Mouse (Mus musculus) heart, postnatal 0 days (tissue): ENCODE results near the gene Gse1. TPM values are rescaled to one million over a fixed set of nuclear protein-coding genes. Genes with fewer than 3 reads are reported as not detected.
A peak's percentile ranks its signal among the peaks of the same experiment; 100 is the strongest.

Experiments used
- ATAC-seq: fragments of 200-750 bp; cut with Nextera tagmentation; 2 replicates; pipeline ENCODE4 v1.8.0; 2017; ENCODE audit warnings: low read depth, moderate number of reproducible peaks, moderate library complexity; ENCODE audit not compliant: insufficient read depth
- DNase-seq: peaks from one replicate; pipeline ENCODE4 v3.0.0-alpha.2; 2016; ENCODE audit warnings: low spot score
- H3K27ac ChIP-seq: fragments of 300-500 bp; sonication (generic); 2 replicates; pipeline ENCODE4 v1.5.1; 2014; ENCODE audit warnings: low read depth, mild to moderate bottlenecking
- H3K27me3 ChIP-seq: fragments of 300-500 bp; sonication (generic); 2 replicates; pipeline ENCODE4 v1.6.1; 2014; ENCODE audit warnings: low read length, mixed read lengths; ENCODE audit not compliant: control insufficient read depth, insufficient read depth
- H3K36me3 ChIP-seq: fragments of 300-500 bp; sonication (generic); replicated peaks from 2 replicates; pipeline ENCODE4 v1.6.1; 2014; ENCODE audit warnings: low read length, mixed read lengths; ENCODE audit not compliant: control insufficient read depth, insufficient read depth
- H3K4me1 ChIP-seq: fragments of 300-500 bp; sonication (generic); 2 replicates; pipeline ENCODE4 v1.6.1; 2014; ENCODE audit warnings: antibody characterized with exemption; ENCODE audit not compliant: control insufficient read depth, insufficient read depth
- H3K4me2 ChIP-seq: fragments of 300-500 bp; sonication (generic); 2 replicates; pipeline ENCODE4 v1.6.1; 2014; ENCODE audit warnings: low read depth, mild to moderate bottlenecking, low read length, moderate library complexity
- H3K4me3 ChIP-seq: fragments of 300-500 bp; sonication (generic); 2 replicates; pipeline ENCODE4 v1.5.1; 2014; ENCODE audit warnings: low read depth, low read length
- H3K9ac ChIP-seq: fragments of 300-500 bp; sonication (generic); replicated peaks from 2 replicates; pipeline ENCODE4 v1.6.1; 2014; ENCODE audit warnings: low read depth, low read length, mixed read lengths
- H3K9me3 ChIP-seq: fragments of 300-500 bp; sonication (generic); replicated peaks from 2 replicates; pipeline ENCODE4 v1.6.1; 2016; ENCODE audit warnings: low read length; ENCODE audit not compliant: control insufficient read depth
- CTCF ChIP-seq: IDR thresholded peaks from 2 replicates; pipeline ENCODE4 v1.5.1; 2016; ENCODE audit warnings: antibody characterized with exemption, control low read depth, low read depth
- EP300 ChIP-seq: IDR thresholded peaks from 2 replicates; pipeline ENCODE4 v1.6.1; 2016; ENCODE audit warnings: antibody characterized with exemption, low read depth
- WGBS: fragments of 180-500 bp; shearing (Covaris S2); extraction: QIAGEN DNeasy Blood & Tissue Kit; methylation state at CpG from one replicate; pipeline ENCODE4 v1.1.7; 2014; 5-methylcytosine and 5-hydroxymethylcytosine counted together
- polyA plus RNA-seq: library from polyadenylated mRNA; unstranded; fragments of >200 nt; fragmentation: Nextera tagmentation; extraction: Ambion mirVana; gene quantifications from 2 replicates; pipeline ENCODE4 v1.2.1, GENCODE M21; 2015
- total RNA-seq: library from RNA; depleted of rRNA; stranded (reverse); fragments of >200 nt; gene quantifications from 2 replicates; pipeline ENCODE4 v1.2.3, GENCODE M21; 2014; ENCODE audit warnings: low replicate concordance

Gse1 gene
- total and polyA plus RNA-seq, 2 experiments from 2014 or later, result 5.4 to 18.7 TPM

GRCm38 (mm10) chr8:120568164-120568798 is 340.0 kb downstream of the Gse1 start:
- TF ChIP-seq EP300 (no peak), CTCF (no peak)
- no peaks in the 10 kb centered on the region for H3K27me3 ChIP-seq
- H3K4me1 ChIP-seq, result peaks cover 8% of the 10 kb centered on the region
- ATAC-seq (no peak), DNase-seq (no peak)
- H3K9ac ChIP-seq, result no peak overlapping the region
- H3K4me2 ChIP-seq, result no peak overlapping the region
- peaks cover 70% of the 10 kb centered on the region for H3K36me3 ChIP-seq
- no peak overlapping the region for H3K4me3 ChIP-seq
- H3K9me3 ChIP-seq, result no peaks in the 10 kb centered on the region
- H3K27ac ChIP-seq, result no peak overlapping the region
- WGBS, result 97% methylated on average over 37 of the region's 37 CpGs

GRCm38 (mm10) chr8:120569123-120569522 is 340.9 kb downstream of the Gse1 start:
- H3K36me3 ChIP-seq, result peaks cover 79% of the 10 kb centered on the region
- no peak overlapping the region for H3K4me3 ChIP-seq
- no peaks in the 10 kb centered on the region for H3K27me3 ChIP-seq
- H3K4me2 ChIP-seq, result no peak overlapping the region
- 0 out of 2 replicates have a peak, but pooled peaks cover 4% of the 10 kb centered on the region for H3K4me1 ChIP-seq
- no peak overlapping the region for H3K27ac ChIP-seq
- 92% methylated on average over 17 of the region's 17 CpGs for WGBS
- TF ChIP-seq EP300 (no peak), CTCF (no peak)
- ATAC-seq (no peak), DNase-seq (no peak)
- no peak overlapping the region for H3K9ac ChIP-seq
- H3K9me3 ChIP-seq, result no peaks in the 10 kb centered on the region

- Histone ChIP-seq H3K4me3 (no peak overlapping the region), H3K9ac (no peak overlapping the region), H3K27me3 (no peaks in the 10 kb centered on the region), H3K36me3 (peaks cover 89% of the 10 kb centered on the region), H3K9me3 (no peaks in the 10 kb centered on the region), H3K4me2 (no peak overlapping the region), H3K27ac (no peak overlapping the region), H3K4me1 (0 out of 2 replicates have a peak, but pooled peaks cover 3% of the 10 kb centered on the region)
- WGBS, result 44% methylated on average over 13 of the region's 13 CpGs
- DNase-seq (peak; percentile 77), ATAC-seq (0 out of 2 replicates have a peak, but pooled peaks have one; percentile 34)
- TF ChIP-seq CTCF, result peak; percentile 89
- no peak for TF ChIP-seq EP300
These were observed 341.9 kb downstream of the Gse1 start for GRCm38 (mm10) chr8:120569939-120570715.

- H3K9me3 ChIP-seq, result no peaks in the 10 kb centered on the region
- no peak overlapping the region for H3K4me2 ChIP-seq
- H3K27ac ChIP-seq, result no peak overlapping the region
- 83% methylated on average over 8 of the region's 8 CpGs for WGBS
- ATAC-seq (no peak), DNase-seq (no peak)
- no peaks in the 10 kb centered on the region for H3K27me3 ChIP-seq
- H3K4me3 ChIP-seq, result no peak overlapping the region
- H3K4me1 ChIP-seq, result no peaks in the 10 kb centered on the region
- H3K36me3 ChIP-seq, result peaks cover 93% of the 10 kb centered on the region
- H3K9ac ChIP-seq, result no peak overlapping the region
- no peak for TF ChIP-seq CTCF
- no peak for TF ChIP-seq EP300
These were observed 343.3 kb downstream of the Gse1 start for GRCm38 (mm10) chr8:120571561-120571960.

GRCm38 (mm10) chr8:120572534-120572933 is 344.3 kb downstream of the Gse1 start:
- Histone ChIP-seq H3K4me2 (no peak overlapping the region), H3K4me3 (no peak overlapping the region), H3K36me3 (peaks cover 93% of the 10 kb centered on the region), H3K9me3 (no peaks in the 10 kb centered on the region), H3K27me3 (no peaks in the 10 kb centered on the region), H3K27ac (no peak overlapping the region), H3K4me1 (no peaks in the 10 kb centered on the region), H3K9ac (no peak overlapping the region)
- ATAC-seq (no peak), DNase-seq (no peak)
- 85% methylated on average over 21 of the region's 21 CpGs for WGBS
- TF ChIP-seq EP300, result no peak
- TF ChIP-seq CTCF, result no peak
